Mouse (Mus musculus) kidney, adult 9 months (tissue): Measurements from ENCODE around the gene Tmem98.

Experiments
- DNase-seq: peaks from one replicate; pipeline ENCODE4 v3.0.0; 2022

Tmem98 gene

DNA sequence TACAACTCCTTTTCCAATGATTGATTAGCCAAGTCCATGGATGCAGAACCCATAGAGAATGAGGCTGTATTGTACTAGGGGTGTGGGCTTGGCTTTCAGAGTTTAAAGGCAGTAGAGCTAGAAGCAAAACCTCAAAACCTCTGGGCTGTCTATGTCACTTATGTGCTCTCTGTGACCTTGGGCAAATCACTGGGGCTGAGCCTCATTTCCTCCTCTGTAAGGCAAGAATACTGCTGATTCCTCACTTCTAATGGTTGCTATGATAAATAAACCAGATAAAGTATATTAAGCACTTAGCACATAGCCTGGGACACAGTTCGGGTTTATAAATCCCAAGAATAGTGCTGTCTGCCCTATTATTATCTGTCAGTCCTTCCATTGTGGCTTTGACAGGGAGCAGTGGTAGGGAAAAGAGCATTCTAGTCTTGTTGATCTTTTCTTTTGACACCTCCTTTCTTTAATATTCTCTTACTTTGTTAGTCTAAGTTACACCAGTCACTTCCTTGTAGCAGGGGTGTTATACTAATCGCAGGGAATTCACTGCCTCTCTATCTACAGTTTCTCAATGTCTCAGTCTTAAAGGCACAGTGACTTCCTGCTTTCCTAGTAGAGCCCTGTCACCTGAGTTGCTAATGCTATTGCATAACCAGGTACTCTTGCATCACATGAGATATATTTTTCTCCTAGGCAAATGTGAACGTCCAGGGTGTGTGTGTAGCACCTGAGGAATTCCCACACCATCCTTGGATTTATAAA lies 18.1 kb upstream of the Tmem98 start:
- DNase-seq: no peak

DNA sequence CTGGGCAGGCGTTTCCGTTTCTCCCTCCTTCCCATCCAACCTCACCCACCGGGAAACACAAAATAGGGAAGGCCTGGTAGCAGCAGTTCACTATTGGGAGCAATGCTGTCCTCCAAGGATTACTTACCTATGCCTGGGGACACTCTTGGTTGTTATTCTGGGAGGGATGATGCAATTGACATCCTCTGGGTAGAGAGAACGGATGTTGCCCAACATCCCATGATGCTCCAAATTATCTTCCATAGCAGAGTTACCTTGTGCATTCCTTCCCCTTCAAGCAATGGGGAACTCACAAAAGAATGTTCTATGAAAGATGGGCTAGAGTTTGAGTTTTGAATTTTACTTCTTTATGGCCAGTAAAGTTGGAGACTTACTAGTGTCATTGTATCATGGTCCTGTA lies 16.6 kb upstream of the Tmem98 start:
- DNase-seq: no peak

DNA sequence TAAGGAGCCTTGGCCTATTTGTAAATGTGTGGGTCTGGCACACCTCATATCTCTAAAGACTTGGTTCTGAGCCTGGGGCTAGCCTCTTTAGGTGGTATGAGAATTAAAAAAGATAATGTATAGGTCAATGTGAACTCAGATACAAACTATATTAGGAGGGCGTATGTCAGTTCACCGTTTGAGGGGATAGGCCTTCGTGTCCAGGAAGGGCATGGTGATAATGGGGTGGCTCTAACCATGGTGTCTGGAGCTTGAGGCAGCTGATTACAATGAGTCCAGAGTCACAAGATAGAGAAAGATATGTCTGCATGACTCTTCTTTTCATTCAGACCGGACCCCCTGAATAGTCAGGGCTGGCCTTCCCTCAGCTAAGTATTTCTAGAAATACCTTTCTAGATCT lies 15.7 kb upstream of the Tmem98 start:
- DNase-seq: no peak

DNA sequence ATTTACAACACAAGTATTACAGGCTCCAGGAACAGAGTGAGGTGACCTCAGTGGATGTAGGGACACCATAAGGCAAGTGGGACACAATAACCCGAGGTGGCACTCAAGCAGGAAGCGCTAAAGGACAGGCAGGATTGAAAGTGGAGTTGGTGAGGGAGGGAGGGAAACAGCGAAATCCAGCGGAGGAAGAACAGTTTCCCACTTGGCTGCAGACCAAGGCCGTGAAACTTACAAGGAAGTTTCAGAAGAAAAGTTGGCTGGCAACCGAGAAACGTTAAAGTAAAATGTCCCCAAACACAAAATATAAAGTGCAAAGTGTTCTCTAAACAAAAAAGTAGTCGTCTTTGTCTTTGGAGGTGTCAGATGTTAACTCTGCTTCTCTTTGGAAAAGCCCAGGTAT lies 14.5 kb upstream of the Tmem98 start:
- DNase-seq: no peak

DNA sequence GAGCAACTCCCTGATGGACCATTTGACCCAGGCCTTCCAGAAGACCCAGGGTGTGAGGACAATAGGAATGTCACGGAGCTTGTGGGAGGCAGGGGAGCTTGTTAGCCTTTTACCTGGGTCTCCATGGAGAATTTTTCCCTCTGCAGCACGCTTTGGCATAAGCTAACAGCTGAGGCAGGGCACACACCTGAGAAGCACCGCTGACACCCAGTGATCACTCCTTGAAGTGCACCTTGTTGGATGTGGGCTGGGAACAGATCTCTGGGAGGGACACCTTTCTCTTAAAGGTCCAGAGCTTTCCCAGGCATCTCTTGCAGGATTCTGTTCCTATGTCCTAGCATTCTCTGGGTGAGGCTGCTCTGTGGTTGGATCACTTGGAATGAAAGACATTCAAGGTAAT lies 10.0 kb upstream of the Tmem98 start:
- peak; percentile 57 for DNase-seq

DNA sequence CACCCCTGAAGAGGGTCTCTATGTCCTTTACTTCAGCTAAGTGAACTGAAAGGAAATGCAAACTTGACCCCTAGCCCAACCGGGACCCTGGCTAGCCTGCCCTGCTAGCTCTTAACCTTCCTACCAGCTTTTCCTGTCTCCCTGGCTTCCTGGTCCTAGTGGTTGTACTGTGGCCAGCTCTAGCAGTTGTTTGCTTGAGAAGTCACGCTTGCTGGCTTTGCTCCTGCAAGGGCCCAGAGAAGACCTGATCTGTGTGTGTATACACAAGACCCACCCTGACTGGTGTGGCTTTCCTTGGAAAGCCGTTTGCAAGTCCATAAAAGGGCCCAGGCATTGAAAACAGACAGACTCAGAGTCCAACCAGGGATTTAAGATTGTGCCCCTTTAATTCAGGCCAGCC lies 7.3 kb upstream of the Tmem98 start:
- DNase-seq: peak; percentile 48

DNA sequence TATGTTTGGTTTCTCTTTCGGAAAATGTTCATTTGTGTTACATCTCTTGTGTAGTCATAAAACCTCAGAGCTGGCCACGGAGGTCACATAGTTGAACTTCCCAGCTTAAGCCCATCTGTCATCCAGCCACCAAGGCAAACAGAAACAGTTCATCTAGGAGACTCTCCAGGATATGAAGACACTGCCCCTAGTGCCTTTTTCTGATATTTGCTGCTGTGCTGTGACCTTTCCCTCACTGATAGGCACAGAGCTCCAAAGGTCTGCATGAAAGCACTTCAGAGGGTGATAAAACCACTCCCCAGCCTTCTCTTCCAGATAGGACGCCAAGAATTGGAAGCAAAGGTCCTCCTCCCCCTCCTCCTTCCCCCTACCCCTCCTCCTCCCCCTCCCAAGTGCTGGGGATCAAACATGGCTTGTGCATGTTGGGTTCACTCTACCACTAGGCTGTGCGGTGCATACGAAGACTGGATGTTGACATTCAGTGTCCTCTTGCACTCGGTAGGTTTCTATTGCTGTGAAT lies 1.4 kb upstream of the Tmem98 start:
- DNase-seq: peak; percentile 59

DNA sequence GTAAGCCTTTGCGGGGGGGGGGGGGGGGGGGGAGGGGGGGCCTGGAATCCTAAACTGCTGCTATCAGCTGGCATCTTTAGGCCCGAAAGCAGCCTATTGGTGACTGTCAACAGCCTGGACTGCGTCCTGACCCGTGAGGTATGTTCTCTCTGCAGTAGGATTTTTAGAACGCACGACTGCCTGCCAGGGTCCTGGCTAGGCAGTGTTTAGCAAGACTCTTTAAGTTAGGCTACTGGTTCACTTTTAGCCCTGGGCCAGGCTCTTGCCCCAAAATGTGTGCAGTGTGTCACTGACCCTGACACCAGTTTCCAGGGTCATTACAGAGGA lies 346 bp upstream of the Tmem98 start:
- no peak for DNase-seq

DNA sequence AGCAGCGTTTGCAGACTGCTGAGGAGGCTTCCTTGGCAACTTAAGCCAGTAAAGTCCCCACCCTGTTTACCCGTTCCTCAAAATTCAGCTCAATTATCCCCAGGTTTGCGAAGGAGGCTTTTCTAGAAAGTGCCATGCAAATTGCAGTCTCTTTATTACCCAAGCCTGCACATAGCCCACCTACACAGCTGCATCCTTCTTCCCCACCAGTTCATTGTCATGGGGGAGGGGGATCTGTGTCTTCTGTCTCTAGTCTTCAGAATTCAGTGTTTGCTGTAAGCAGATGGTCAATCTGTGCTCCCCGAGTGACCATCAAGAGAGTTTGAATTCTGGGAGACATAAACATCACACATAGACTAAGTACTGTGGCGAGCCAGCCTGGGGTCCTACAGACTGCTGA lies 1.2 kb downstream of the Tmem98 start:
- no peak for DNase-seq

DNA sequence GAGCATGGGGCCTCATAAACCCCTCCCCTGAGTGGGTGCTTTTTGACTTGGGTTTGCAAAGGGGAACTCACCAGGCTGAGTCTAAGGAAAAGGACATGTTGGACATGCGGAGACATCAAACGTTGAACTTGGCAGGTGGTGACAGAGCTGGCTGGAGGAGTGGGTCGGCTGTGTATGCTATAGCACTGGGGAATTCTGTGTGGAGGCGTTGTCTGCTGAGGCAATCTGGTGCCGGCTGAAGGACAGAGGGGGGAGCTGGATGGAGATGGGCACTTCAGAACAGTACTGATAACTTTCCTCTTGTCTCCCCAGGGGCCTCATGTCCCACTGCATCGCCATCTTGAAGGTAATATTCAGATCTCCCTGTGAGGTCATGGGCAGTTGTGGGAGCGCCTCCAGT lies 5.4 kb downstream of the Tmem98 start:
- DNase-seq: no peak

DNA sequence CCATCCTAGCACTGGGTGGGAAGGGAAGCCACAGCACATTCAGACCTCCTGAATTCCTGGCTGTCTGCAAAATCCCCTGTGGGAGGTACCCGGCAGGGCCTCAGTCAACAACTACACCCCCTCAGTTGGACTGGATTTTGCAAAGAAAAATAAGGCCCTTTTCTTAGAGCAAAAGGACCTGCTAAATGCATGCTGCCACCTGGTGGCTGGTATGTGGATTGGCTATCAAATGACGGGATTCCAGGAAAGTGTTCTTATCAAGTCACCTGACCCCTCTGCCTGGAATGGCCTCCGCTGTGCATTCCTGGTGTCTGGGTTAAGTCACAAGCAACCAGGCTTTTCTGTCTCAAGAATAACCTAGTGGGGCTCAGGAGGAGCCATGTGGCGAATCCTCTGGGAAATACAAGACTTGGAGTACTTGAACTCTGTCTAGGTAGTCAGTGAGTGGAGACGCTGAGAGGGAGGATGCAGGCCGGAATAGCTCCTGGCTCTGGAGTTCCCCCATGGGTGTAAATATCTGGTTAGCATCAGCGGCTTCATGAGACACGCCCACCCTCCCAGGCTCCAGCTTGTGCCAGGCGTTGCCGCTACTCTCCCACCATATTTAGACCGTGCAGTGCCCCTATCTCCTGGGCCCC lies 8.2 kb downstream of the Tmem98 start:
- peak; percentile 86 for DNase-seq

DNA sequence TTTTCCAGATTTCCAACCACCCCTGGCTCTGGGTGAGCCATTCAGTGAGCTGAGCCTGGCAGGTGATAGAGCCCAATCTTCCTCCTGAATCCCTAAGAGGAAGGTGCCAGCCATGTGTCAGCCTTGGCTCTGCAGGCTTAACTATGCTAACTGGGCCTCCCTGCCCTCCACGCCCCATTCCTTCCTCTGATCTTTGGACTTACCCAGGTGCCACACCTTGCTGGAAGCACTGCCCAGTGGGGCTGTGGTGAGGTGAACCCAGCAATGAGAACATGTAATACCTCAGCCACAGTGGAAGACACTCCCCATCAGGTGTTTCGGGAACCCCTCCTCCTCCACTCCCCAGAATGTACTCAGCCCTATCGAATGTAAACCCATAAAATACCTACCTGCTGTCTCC lies 10.1 kb downstream of the Tmem98 start:
- no peak for DNase-seq

DNA sequence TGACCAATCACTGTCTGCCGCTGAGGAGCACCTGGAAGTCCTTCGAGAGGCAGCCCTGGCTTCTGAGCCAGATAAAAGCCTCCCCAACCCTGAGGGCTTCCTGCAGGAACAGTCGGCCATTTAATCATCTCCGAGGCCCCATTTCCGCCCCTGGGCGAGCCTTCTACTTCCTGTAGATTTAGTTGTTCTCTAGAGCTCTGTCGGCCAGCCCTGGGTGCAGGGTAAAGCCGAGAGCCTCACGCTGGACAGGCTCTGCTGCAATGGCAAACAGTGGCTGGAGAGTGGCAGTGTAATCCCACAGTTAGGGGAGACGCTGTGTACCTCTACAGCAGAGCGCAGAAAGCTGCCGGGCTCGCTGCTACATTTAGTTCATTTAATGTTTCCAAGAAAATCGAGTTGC lies 11.3 kb downstream of the Tmem98 start:
- DNase-seq: peak; percentile 46

DNA sequence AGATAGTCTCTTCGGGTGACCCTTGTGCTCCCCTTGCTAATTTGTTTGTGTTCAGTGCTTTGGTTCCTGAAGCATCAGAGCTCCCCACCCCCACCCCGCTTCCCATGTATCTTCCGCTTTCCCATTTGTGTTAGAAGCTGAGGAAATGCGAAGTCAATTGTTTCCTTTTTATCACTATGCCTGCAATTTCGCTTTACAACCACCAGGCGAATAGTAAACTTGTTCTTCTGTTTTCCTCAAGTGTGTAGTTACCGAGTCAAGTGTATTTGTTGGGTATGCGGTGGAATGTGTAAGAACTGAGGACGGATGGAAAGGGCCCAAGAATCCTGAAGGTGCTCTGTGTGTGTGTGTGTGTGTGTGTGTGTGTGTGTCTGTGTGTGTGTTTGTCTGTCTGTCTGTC lies 11.8 kb downstream of the Tmem98 start:
- no peak for DNase-seq

DNA sequence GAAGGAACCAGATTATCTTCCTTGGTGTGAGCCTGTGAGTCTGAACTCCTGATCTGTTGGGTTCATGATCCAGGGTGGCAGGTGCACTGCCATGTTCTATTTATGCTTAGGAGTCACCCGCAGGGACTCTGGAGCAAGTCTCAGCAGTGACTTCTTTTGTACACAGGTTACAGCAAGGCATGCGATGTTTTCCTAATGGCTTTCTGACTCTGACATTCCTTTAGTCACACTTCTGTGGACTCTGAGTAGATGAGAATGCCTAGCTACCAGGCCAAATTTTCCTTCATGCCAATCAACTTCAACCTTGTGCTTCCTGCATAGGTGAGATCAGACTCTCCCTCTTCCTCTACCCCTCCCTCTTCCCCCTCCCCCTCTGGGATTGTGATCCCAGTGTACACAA lies 25.4 kb downstream of the Tmem98 start:
- DNase-seq: no peak

DNA sequence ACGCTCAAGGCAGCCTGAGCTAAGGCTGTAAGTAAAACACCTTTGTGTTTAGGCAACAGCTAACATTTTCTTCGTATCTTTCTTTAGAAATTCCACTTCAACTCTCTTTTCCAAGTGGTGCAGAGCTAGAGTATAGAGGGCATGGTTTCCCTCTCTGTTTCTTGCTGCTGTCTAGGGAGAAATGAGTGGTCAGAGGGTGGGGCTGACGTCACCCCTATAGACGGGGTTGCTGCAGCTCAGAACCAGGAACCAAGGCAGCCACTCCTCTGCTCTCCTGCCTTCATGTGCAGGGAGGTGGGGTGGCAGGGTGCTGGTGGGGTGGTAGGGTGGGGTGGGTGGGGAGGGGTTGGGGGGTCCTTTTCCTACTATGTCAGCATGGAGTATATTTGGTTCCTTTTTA lies 25.9 kb downstream of the Tmem98 start:
- DNase-seq: no peak

DNA sequence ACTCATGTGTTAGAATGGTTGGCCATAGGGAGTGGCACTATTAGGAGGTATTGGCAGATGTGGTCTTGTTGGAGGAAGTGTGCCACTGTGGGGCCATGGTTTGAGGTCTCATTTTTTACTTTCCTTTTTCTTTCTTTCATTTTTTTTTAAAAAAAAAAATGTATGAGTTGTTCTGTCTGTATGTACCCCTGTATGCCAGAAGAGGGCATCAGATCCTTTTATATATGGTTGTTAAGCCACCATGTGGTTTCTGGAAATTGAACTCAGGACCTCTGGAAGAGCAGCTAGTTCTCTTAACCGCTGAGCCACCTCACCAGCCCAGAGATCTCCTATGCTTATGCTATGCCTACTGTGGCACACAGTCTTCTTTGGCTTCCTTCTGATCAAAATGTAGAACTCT lies 28.7 kb downstream of the Tmem98 start:
- DNase-seq: no peak

DNA sequence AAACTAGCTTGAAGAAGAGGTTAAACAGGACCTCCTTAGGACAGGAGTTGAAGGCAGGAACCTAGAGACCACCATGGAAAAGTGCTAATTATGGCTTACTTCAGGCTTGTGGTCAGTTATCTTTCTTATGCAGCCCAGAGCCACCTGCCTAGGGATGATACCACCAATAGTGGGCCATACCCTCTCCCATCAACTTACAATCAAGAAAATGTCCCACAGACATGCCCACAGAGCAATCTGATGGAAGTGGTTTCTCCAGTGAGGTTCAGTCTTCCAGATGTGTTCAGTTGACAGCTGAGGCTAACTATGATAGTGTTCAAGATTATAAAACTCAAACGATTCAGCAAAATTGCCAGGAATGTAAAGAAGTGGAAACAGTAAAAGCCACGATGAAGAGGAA lies 33.5 kb downstream of the Tmem98 start:
- no peak for DNase-seq

DNA sequence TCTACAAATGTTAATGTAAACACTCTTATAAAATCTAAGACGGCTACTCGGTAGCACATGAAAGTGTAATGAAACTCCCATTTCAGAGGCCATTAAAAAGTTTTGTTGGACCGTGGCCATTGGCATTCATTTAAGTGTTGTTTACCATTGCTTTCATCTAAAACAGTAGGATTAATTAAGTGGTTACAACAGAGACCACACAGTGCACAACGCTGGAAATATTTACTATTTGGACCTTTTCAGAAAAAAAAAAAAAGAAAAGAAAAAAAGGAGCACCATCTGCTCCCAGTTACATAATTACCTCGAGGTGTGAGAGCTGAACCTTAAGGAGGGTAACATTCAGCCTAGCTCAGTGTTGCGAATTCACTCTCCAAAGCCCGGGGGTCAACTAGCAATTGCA lies 35.5 kb downstream of the Tmem98 start:
- DNase-seq: no peak

DNA sequence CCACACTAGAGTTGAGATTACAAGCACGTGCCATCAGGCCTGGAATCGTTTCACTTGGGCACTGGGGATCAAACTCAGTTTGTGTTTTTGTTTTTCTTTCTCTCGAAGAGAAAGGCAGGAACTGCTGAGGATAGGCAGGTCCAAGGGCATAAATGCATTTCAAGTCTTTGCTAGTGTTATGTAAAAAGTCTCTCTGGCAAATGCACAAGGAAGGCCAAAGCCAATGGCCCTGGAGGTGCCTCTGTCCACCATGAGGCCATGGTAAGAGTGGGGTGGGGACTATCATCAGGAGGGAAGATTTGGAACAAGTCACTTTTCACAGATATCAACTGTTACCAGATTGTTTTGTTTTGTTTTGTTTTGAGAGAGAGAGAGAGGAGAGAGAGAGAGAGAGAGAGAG lies 36.1 kb downstream of the Tmem98 start:
- DNase-seq: peak; percentile 10

DNA sequence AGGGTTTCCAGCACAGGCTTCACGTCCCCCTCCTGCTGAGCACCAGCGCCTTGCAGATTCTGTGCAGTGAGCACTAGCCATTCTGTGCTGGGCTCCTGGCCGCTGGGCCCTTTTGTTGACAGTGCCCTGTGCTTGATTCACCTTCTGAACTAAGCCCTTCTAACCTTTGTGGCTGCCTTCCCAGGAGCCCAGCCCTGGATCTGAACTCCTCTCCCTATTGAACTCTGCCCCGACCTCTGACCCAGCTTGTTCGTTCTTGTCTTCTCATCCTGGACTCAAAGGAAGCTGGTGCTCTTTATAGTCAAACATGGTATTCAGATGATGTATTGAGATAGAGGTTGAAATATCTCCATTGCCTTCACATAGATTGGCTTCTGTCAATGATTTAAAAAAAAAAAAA lies 38.2 kb downstream of the Tmem98 start:
- no peak for DNase-seq

DNA sequence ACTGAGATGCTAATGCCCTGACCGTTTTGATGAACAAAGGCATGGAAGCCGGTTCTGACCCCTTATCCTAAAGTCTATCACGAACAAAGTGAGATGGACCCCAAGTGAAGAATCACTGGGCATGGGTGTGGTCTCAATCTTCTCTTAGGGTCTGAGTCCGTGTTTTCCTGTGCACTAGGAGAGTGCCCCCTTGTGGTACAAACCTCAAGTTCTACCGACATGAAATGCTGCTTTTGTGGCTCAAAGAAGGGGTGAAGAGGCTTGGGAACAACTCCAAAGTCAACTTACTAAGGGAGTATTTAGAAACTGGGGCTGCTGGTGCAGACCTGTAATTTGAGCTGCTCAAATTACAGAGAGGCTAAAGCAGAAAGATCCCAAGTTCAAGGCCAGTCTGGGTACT lies 41.9 kb downstream of the Tmem98 start:
- peak; percentile 30 for DNase-seq

DNA sequence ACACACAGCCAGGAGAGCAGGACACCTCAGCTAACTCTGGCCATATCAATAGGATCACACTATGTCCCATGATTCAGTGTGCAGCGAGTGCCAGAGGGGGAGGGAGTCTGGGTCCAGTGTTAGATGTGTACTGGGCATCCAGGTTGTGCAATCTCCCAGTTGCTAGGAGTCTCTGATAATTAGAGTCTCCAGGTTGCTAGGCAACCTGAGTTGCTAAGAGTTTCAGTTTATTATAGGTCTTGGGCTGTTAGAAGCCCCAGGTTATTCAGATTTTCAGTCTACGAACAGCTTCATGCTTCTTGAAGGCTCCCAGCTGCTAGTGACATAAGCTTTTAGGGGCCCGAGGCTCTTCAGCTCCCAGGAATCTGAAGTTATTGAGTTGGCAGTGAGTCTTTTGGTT lies 43.0 kb downstream of the Tmem98 start:
- DNase-seq: no peak

DNA sequence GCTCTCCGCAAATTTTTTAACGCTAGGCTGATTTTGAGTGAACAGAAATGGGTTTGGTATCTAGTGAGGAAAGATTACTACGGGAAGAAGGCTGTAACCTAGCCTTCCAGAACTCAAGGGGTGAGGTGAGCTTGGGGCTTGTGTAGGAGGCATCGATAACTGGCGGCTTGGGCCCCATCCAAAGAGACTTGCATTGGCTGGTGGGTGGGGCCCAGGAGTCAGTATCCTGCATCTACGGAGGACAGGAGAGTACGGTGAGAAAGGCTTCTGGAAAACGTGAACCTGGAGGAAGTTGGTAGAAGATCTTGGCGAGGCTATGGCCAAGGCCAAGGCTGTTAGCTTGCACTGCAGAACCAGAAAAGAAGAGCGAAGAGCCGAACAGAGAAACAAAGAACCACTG lies 44.5 kb downstream of the Tmem98 start:
- no peak for DNase-seq

DNA sequence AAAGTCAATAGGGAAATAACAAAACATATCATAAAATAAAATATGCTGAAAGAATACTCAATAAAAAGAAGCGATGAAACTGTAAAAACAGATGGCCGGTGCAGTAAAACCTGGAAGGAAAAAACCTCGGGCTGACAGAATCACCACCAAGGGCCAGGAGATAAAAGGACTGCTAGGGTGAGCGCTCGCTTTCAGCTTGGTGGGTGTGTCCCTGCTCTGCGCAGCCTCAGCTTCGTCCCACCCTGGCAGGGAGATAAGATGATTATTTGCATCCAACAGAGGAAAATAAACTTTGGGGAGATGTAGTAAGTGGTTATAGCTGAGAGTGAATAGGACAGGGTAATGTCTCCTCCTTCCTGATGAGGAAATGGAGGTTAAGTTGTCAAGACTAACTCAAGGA lies 44.9 kb downstream of the Tmem98 start:
- DNase-seq: no peak
